Mouse (Mus musculus): ENCODE measurements at regions not wholly inside any gene's neighbourhood (a gene's known extent, or its start where the extent isn't known, plus 50 kb on each side); places are given as distances from the start of the nearest gene placed in this dataset.
"Not testable (repeated sequence)": the region's sequence is repeated elsewhere in the genome, so short reads cannot be mapped to it uniquely, and the experiment has no call there.

DNA sequence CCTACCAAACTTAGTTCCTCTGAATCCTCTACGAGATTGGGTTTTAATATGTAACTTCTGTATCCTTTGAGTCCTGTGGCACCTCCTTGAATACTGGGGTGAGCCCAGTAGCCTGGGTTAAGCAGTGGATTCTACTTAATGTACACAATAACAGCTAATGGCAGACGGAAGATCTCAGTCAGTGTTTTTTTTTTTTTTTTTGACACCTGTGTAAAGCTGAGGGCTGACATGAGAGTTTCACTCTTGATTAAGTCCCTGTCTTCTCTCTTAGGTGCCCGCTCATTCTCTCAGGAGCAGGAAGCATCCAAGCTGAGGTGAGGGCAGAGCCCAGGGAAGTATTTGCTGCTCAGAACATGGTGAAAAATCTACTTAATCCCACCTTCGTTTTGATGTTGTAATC is 133.0 kb downstream of the Tsen15 start:
- intact Hi-C loops (cut with DNase I) = no loop called here
- DNase-seq = no peak

GRCm38 (mm10) chr1:152252658-152253267 is 133.7 kb downstream of the Tsen15 start:
- intact Hi-C loops (cut with DNase I) = no loop called here
- DNase-seq = no peak

- DNase-seq = no peak
- intact Hi-C loops (cut with DNase I) = no loop called here
Measured at GRCm38 (mm10) chr1:152241026-152241425, 145.5 kb downstream of the Tsen15 start.

- intact Hi-C loops (cut with DNase I) = no loop called here
- DNase-seq = no peak
Measured at GRCm38 (mm10) chr1:152239376-152239775, 147.1 kb downstream of the Tsen15 start.

DNA sequence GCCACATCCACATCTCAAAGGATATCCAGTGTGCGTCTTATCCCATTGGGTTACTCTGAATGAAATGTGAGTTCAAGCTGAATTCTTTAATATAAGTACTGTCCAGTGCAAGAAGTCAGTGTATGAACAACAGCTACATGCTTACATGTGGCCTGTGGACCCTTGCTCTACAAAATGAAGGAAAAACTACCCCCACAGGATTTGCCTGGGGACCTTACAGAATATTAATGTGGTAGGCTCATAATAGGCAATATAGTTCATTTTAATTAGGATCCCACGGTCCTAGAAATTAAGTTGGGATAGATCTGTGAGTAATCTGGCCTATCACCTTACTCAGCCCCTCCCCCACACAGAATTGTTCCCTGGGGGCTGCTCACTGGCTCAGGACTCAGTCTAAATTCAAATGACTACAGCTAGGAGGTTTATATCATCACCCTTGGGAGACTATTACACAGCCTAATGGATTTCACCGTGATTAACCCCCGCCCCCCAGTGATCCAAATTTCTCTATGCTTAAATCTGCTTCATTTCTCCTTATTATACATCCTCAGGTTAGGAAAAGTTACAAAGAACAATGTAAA is 145.4 kb upstream of the 1700025G04Rik start:
- intact Hi-C loops (cut with DNase I) = no loop called here

GRCm38 (mm10) chr1:152234716-152235115 is 144.8 kb upstream of the 1700025G04Rik start:
- intact Hi-C loops (cut with DNase I) = no loop called here

More for the DNA sequence above, 145.4 kb upstream of the 1700025G04Rik start:
- DNase-seq = no peak

GRCm38 (mm10) chr1:152231717-152232202 is 141.8 kb upstream of the 1700025G04Rik start:
- intact Hi-C loops (cut with DNase I) = no loop called here

More at GRCm38 (mm10) chr1:152234716-152235115, 144.8 kb upstream of the 1700025G04Rik start:
- DNase-seq = no peak

GRCm38 (mm10) chr1:152229709-152230108 is 139.8 kb upstream of the 1700025G04Rik start:
- DNase-seq = no peak
- intact Hi-C loops (cut with DNase I) = no loop called here

More at GRCm38 (mm10) chr1:152231717-152232202, 141.8 kb upstream of the 1700025G04Rik start:
- peak in 1 of 2 experiments; percentile 17 for DNase-seq

GRCm38 (mm10) chr1:152226049-152226448 is 136.1 kb upstream of the 1700025G04Rik start:
- intact Hi-C loops (cut with DNase I) = no loop called here
- DNase-seq = no peak

- intact Hi-C loops (cut with DNase I) = loop anchor here (5.0 kb wide), 2 partner anchors 36 to 56 kb away; no protein-coding TSS in a partner anchor
Measured at GRCm38 (mm10) chr1:152223666-152224065, 133.7 kb upstream of the 1700025G04Rik start.

GRCm38 (mm10) chr1:152220804-152221565 is 131.1 kb upstream of the 1700025G04Rik start:
- intact Hi-C loops (cut with DNase I) = loop anchor here (5.0 kb wide), 2 partner anchors 34 to 54 kb away; no protein-coding TSS in a partner anchor
- DNase-seq = no peak

More at GRCm38 (mm10) chr1:152223666-152224065, 133.7 kb upstream of the 1700025G04Rik start:
- no peak for DNase-seq

DNA sequence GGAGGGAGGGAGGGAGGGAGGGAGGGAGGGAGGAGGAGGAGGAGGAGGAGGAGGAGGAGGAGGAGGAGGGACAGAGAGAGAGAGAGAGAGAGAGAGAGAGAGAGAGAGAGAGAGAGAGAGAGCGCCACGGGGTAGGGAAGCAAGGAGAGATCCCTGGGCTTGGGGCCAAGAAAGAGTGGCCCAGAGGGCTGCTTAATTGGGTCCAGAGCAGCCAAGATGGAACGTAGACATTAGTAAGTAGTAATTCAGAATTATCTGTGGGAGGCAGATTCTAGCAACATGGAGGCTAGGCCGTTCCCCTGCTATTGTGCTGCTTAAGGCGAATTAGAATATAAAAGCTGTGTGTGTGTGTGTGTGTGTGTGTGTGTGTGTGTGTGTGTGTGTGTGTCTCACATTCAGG is 129.8 kb upstream of the 1700025G04Rik start:
- DNase-seq = not testable (repeated sequence)
- intact Hi-C loops (cut with DNase I) = loop anchor here (5.0 kb wide), 2 partner anchors 32 to 52 kb away; no protein-coding TSS in a partner anchor

GRCm38 (mm10) chr1:152217404-152217803 is 127.5 kb upstream of the 1700025G04Rik start:
- intact Hi-C loops (cut with DNase I) = no loop called here
- DNase-seq = no peak

- intact Hi-C loops (cut with DNase I) = no loop called here
- DNase-seq = no peak
Measured at GRCm38 (mm10) chr1:152214376-152214775, 124.5 kb upstream of the 1700025G04Rik start.

DNA sequence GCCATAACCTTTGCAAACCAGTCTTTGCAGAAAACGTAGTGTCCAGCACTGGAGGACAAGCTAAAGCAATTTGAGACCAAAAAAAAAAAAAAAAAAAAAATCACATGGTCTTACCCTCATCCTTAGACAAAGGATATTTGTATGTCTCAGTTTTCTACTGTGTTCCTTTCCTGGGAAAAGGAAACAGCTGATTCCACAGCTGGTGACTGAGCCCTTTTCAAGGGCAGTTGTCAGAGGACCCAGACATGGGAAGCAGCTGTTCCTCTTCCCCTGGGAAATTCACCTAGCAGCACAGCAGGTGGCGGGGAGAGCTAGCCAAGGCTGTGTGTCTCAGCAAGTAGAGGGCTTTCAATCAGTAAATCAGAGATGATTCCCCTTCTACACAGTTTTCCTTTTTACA is 113.3 kb upstream of the 1700025G04Rik start:
- intact Hi-C loops (cut with DNase I) = no loop called here
- DNase-seq = peak in 1 of 2 experiments; percentile 5

DNA sequence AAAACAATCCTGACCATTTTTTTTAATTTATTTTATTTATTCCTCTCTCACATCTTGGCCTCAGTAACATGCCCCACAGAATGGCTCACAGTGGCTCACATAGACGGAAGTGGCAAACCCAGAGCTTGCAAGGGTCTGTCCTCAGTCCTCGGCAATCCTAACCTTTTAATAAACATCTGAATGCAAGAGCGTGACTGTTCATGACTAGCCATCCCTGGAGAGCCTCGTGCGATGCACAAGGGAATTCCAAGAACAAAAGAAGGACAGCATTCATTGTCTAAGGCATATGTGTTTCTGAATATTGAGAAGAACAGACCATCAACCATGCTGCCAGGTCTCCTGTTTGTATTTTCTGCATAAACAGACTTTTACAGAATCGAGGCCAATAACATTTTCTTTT is 98.8 kb upstream of the 1700025G04Rik start:
- DNase-seq = no peak
- intact Hi-C loops (cut with DNase I) = loop anchor here (5.0 kb wide), 2 partner anchors 34 to 99 kb away; no protein-coding TSS in a partner anchor

DNA sequence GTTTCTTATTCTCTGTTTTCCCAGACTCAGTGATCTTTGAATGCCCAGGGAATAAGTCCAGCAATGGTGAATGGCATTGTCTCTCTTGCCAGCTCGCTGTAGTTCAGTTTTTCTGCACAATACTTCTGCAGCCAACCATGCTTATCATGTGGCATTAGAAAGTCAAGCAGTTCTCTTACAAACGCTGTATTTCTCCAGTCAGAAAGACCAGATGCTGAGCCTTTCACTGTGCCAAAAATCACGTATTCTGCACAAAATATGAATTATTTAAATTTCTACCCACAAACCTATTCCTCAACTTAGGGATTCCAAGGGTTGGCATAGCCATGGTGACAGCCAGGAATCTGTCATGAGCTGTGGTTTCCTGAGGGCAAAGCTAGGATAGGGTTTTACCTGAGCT is 95.0 kb upstream of the 1700025G04Rik start:
- intact Hi-C loops (cut with DNase I) = loop anchor here (5.0 kb wide), 2 partner anchors 37 to 102 kb away; no protein-coding TSS in a partner anchor
- DNase-seq = no peak

GRCm38 (mm10) chr1:152176267-152176970 is 86.5 kb upstream of the 1700025G04Rik start:
- intact Hi-C loops (cut with DNase I) = no loop called here
- no peak for DNase-seq

GRCm38 (mm10) chr1:152175691-152176090 is 85.8 kb upstream of the 1700025G04Rik start:
- no peak for DNase-seq
- intact Hi-C loops (cut with DNase I) = no loop called here

- DNase-seq = no peak
- intact Hi-C loops (cut with DNase I) = no loop called here
Measured at GRCm38 (mm10) chr1:152174464-152174863, 84.5 kb upstream of the 1700025G04Rik start.
